Mouse (Mus musculus) midbrain, embryonic 10.5 days (tissue): ENCODE data around the gene Bag1. TPM values are rescaled to one million over a fixed set of nuclear protein-coding genes. Genes with fewer than 3 reads are reported as not detected.
A peak's percentile ranks its signal among the peaks of the same experiment; 100 is the strongest.
"Not testable (repeated sequence)": the region's sequence is repeated elsewhere in the genome, so short reads cannot be mapped to it uniquely, and the experiment has no call there.

ENCODE experiments used
- DNase-seq: peaks from one replicate; pipeline ENCODE4 v3.0.0-alpha.2; 2017; ENCODE audit warnings: low spot score
- H3K27ac ChIP-seq: fragments of 300-500 bp; sonication (generic); replicated peaks from 2 replicates; pipeline ENCODE4 v1.5.1; 2016; ENCODE audit warnings: mild to moderate bottlenecking
- H3K27me3 ChIP-seq: fragments of 300-500 bp; sonication (generic); 2 replicates; pipeline ENCODE4 v1.6.1; 2016; ENCODE audit warnings: low read depth, mild to moderate bottlenecking; ENCODE audit not compliant: poor library complexity, severe bottlenecking
- H3K36me3 ChIP-seq: fragments of 300-500 bp; sonication (generic); 2 replicates; pipeline ENCODE4 v1.6.1; 2016; ENCODE audit warnings: mild to moderate bottlenecking, moderate library complexity
- H3K4me1 ChIP-seq: fragments of 300-500 bp; sonication (generic); 2 replicates; pipeline ENCODE4 v1.6.1; 2016
- H3K4me3 ChIP-seq: fragments of 300-500 bp; sonication (generic); 2 replicates; pipeline ENCODE4 v1.5.1; 2016; ENCODE audit warnings: mild to moderate bottlenecking, moderate library complexity
- H3K9me3 ChIP-seq: fragments of 300-500 bp; sonication (generic); replicated peaks from 2 replicates; pipeline ENCODE4 v1.6.1; 2016; ENCODE audit warnings: mild to moderate bottlenecking
- WGBS: fragments of 180-500 bp; shearing (Covaris S2); methylation state at CpG from one replicate; pipeline ENCODE4 v1.1.7; 2016; 5-methylcytosine and 5-hydroxymethylcytosine counted together
- polyA plus RNA-seq: library from polyadenylated mRNA; unstranded; fragments of >200 nt; fragmentation: Nextera tagmentation; extraction: Ambion mirVana; gene quantifications from 2 replicates; pipeline ENCODE4 v1.2.1, GENCODE M21; 2016

Gene Bag1
- polyA plus RNA-seq, 1 experiment from 2014 or later: 193 TPM

DNA sequence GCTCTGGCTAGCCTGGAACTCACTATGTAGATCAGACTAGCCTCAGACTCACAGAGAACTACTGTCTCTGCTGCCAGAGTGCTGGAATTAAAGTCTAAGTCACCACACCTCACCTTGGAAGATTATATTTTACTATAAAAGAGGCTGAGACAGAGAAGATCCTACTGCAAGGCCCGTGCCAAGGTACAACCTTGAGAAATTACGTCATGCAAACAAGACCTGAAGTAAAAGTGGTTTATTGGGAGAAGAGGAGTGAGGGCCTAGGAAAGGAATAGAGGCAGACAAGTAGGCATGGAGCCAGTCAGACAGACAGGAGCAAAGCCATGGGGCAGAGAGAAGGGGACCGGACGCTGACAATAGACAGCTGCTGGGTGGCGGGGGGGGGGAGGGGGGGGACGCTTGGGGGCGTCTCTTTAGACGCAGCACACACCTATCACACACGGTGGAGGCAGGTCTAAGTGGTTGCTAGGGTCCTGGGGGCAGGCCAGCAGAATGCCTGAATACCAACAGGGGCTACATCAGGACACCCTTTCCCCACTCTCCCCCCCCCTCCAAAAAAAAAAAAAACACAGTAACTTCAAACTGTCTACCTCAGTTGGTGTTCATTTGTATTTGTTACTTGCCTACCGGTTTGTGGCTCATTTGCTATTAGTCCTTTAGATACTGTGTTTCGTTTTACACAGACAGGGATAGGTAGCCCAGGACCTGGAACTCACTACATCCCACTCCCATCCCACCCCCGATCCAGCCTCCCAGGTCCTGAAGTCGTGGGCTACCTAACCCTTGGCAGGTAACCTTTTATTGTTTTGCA, 21.9 kb upstream of the Bag1 start:
- Histone ChIP-seq H3K4me3 (peak overlapping the region; percentile 75), H3K27me3 (no peaks in the 10 kb centered on the region), H3K36me3 (peaks cover 30% of the 10 kb centered on the region), H3K27ac (peak overlapping the region; percentile 92), H3K4me1 (peaks cover 22% of the 10 kb centered on the region), H3K9me3 (no peaks in the 10 kb centered on the region)
- 16% methylated on average over 11 of the region's 13 CpGs for WGBS
- no peak for DNase-seq

DNA sequence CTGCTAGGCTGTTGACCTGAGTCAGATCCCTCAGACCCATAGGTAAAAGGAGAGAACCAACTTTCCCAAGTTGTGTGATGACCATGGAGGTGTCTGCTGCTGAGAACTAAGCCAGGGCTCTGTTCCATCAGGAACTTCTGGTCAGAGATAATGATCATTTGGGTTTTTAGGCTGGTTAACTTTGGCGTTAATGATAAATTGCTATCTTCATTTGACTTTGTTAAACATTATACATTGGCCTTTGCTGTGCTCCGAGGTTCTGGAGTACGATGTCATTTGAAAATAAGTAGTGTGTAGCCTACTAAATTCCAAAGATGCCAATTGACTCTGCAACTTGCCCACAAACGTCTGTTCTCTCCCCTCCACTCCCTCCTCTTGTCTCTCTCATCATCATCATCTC, 21.1 kb upstream of the Bag1 start:
- H3K36me3 ChIP-seq: peaks cover 38% of the 10 kb centered on the region
- no peak for DNase-seq
- no peak overlapping the region for H3K27ac ChIP-seq
- H3K27me3 ChIP-seq: no peaks in the 10 kb centered on the region
- no peak overlapping the region for H3K4me3 ChIP-seq
- H3K9me3 ChIP-seq: no peaks in the 10 kb centered on the region
- WGBS: 80% methylated on average over 4 of the region's 4 CpGs
- H3K4me1 ChIP-seq: peaks cover 22% of the 10 kb centered on the region

DNA sequence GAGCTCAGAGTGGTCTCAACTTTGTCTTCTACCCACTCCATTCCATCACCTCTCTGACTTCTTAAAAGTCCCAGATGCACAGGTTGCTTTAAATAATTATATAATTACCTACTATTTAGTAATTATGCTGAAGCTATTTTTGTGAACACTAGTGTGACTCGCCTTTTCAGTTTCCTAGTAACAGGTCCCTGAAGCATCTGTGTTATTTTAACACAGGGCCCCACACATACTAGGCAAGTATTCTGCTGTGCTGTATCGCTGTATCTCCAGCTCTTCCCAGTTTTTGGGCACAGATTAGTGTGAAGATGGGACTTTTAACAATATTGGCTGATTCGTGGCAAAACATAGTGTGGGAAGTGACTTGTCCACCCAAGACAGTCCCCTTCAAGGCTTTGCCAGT, 15.4 kb upstream of the Bag1 start:
- H3K4me3 ChIP-seq: no peak overlapping the region
- H3K4me1 ChIP-seq: no peaks in the 10 kb centered on the region
- DNase-seq: no peak
- no peaks in the 10 kb centered on the region for H3K9me3 ChIP-seq
- peaks cover 94% of the 10 kb centered on the region for H3K36me3 ChIP-seq
- H3K27ac ChIP-seq: no peak overlapping the region
- H3K27me3 ChIP-seq: no peaks in the 10 kb centered on the region
- 86% methylated on average over 3 of the region's 3 CpGs for WGBS

DNA sequence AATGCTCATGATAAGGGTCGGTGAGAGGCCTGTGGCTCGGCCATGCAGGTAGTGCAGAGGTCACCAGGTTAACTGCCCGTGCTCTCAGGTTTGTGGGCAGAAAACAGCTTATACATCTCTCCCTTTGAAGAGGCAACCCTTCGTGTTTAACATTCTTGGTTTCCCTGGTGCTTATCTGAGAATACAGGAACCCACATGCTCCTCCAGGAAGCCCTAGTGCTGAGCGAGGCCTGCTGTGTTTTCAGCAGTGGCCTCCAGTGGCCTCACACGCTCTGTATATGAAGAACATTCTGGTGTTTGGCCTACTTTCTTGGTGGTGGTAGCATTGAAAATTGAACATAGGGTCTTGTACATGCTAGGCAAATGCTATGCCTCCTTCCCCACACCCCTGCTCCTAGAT, 7.8 kb upstream of the Bag1 start:
- no peaks in the 10 kb centered on the region for H3K27me3 ChIP-seq
- peaks cover 95% of the 10 kb centered on the region for H3K36me3 ChIP-seq
- H3K9me3 ChIP-seq: no peaks in the 10 kb centered on the region
- 95% methylated on average over 6 of the region's 6 CpGs for WGBS
- DNase-seq: no peak
- no peak overlapping the region for H3K4me3 ChIP-seq
- no peaks in the 10 kb centered on the region for H3K4me1 ChIP-seq
- H3K27ac ChIP-seq: no peak overlapping the region

DNA sequence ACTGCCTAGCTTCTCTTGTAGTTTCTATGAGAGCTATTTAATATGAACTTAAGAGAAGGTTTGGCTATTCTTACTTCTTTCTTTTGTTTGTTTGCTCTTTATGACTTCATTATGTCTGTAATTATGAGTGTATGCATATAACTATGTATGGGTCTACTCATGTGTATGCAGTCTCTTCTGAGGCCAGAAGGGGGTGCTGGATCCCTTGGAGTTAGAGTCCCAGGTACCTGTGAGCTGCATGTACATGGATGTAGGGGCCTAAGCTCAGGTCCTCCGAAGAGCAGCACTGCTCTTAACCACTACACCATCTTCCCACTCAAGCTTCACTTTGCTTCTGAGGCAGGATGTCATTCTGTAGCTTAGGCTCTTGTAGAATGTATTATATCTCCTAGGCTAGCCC, 5.4 kb upstream of the Bag1 start:
- H3K36me3 ChIP-seq: peaks cover 82% of the 10 kb centered on the region
- WGBS: 85% methylated on average over 1 of the region's 1 CpGs
- no peak overlapping the region for H3K4me3 ChIP-seq
- H3K27ac ChIP-seq: no peak overlapping the region
- H3K9me3 ChIP-seq: no peaks in the 10 kb centered on the region
- peaks cover 9% of the 10 kb centered on the region for H3K4me1 ChIP-seq
- no peaks in the 10 kb centered on the region for H3K27me3 ChIP-seq
- no peak for DNase-seq

DNA sequence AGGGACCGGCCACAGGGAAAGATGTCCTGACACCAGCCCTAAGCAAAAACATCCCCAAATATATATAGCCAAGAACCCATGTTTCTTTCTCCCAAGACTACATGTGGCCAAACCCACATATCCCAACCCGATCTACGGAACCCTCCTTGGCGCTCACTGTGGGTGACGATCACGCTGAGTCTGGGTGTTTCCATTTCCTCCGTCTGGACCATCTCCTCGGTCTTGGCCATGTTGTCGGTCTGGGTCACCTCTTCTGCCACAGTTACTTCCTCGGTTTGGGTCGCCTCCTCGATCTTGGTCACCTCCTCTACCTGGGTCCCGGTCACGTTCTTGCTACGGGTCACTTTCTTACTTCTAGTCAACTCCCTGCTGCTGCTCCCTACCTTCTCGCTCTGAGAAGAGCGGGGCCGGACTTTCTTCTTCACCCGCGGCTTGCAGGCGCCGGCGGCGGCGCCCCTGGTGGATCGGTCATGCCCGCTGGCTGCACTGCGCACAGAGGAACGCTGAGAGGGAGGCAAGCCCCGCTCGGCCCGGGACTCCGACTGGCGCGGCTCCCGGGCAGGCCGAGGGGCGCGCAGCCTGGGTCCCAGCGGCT, 432 bp downstream of the Bag1 start:
- Histone ChIP-seq H3K36me3 (peaks cover 61% of the 10 kb centered on the region), H3K4me1 (peaks cover 24% of the 10 kb centered on the region)
- no peak for DNase-seq

DNA sequence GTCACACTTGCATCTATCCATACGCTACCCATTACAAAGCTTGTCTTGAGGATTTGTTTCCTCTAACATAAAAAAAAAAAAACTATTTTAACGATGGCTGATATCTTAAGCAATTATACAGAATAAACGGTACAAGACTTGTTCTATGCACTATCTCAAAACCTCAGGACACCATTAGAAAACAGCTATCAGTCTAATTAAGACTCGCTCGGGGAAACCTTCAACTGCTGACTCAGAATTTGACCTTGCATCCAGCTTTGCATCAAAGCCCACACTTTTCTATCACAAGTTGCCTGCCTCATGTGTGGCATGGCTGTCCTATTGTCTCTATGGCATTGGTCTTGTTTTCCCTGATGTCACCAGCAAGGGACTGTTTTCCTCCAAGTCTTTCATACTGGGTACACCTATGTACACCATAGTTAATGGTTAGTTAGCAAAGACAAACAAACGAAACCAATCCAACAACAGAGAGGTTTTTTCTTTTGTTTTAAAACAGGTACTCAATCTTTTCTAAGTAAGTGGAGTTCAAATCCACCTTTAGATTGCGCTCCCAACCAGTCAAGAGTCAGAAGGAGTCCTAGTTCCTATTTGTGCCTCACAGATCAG, 1.5 kb downstream of the Bag1 start:
- no peak overlapping the region for H3K27ac ChIP-seq
- H3K9me3 ChIP-seq: no peaks in the 10 kb centered on the region
- H3K4me1 ChIP-seq: peaks cover 24% of the 10 kb centered on the region
- H3K27me3 ChIP-seq: no peaks in the 10 kb centered on the region
- 92% methylated on average over 7 of the region's 7 CpGs for WGBS
- no peak for DNase-seq
- H3K4me3 ChIP-seq: peak overlapping the region; percentile 86
- peaks cover 62% of the 10 kb centered on the region for H3K36me3 ChIP-seq

More for the DNA sequence above, 432 bp downstream of the Bag1 start:
- Histone ChIP-seq H3K4me3 (peak overlapping the region; percentile 86), H3K27ac (peak overlapping the region; percentile 91), H3K9me3 (no peaks in the 10 kb centered on the region), H3K27me3 (no peaks in the 10 kb centered on the region)
- under 1% methylated on average over 40 of the region's 40 CpGs for WGBS

DNA sequence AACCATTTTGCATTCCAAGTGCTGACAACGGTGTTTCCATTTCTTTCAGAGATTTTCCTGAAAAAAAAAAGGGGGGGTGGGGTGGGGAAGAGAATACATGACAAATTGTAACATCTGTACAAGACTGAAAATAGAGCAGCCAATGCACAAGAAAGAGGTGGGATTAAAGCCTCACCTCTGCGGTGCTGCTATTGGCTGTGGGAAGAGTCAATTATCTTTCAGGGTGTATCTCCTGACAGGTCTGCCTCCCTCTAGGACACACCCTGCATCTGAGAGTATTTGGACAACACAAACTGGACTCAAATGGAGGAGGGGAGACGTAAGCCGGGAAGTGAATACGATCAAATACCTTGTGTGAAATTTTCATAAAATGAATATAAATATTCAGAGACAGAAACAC, 4.4 kb downstream of the Bag1 start:
- no peak overlapping the region for H3K27ac ChIP-seq
- no peaks in the 10 kb centered on the region for H3K27me3 ChIP-seq
- 95% methylated on average over 5 of the region's 5 CpGs for WGBS
- H3K9me3 ChIP-seq: peaks cover 12% of the 10 kb centered on the region
- H3K4me3 ChIP-seq: no peak overlapping the region
- H3K36me3 ChIP-seq: peaks cover 75% of the 10 kb centered on the region
- DNase-seq: no peak
- peaks cover 15% of the 10 kb centered on the region for H3K4me1 ChIP-seq

DNA sequence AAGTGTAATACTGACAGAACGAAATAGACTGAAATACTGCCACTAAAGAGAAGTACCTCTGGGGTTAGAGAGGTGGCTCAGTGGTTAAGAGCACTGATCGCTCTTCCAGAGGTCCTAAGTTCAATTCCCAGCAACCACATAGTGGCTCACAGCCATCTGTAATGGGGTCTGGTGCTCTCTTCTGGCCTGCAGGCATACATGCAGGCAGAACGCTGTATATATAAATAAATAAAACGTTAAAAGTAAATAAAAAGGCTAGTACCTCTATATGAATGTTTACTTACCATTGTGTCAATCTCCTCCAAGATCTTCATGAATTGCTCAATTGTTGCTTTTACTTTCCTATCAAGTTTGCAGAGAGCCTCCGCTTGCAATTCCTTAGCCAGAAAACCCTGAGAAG, 9.3 kb downstream of the Bag1 start:
- DNase-seq: no peak
- peaks cover 98% of the 10 kb centered on the region for H3K36me3 ChIP-seq
- no peak overlapping the region for H3K4me3 ChIP-seq
- WGBS: 91% methylated on average over 5 of the region's 5 CpGs
- no peak overlapping the region for H3K27ac ChIP-seq
- H3K4me1 ChIP-seq: no peaks in the 10 kb centered on the region
- peaks cover 12% of the 10 kb centered on the region for H3K9me3 ChIP-seq
- H3K27me3 ChIP-seq: no peaks in the 10 kb centered on the region

DNA sequence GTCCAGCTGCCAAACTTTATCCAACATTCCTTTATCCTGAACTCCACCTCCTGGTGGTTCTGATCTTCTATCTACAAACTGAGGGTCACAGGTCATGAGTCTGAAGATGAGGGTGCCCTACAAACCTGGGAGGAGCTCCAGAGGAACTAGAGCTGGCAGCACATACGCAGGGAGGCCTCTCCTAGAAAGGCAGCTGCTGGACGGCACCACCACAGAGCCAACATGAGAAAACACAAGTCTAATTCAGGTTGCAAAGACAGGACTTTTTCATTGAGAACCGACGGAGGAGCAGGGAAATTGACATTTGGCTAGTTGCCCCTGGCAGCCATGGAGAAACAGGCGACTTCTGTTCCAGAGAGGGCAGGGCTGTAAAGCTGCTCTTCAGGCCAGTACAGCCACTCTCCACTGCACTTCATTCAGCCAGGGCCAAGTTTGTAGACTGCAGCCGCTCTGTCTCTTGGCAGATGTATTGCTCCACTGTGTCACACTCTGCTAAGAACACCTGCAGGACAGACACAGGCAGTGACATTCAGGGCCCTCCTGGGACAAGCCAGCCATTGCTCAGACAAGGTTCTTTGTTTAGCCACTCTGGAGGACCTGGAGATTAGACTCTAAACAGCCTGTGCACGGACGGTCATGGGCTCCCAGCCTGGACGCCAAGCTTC, 11.8 kb downstream of the Bag1 start:
- H3K36me3 ChIP-seq: peaks cover 95% of the 10 kb centered on the region
- DNase-seq: no peak
- no peaks in the 10 kb centered on the region for H3K4me1 ChIP-seq
- 90% methylated on average over 9 of the region's 9 CpGs for WGBS
- H3K4me3 ChIP-seq: no peak overlapping the region
- H3K9me3 ChIP-seq: peaks cover 12% of the 10 kb centered on the region
- H3K27me3 ChIP-seq: no peaks in the 10 kb centered on the region
- H3K27ac ChIP-seq: no peak overlapping the region

DNA sequence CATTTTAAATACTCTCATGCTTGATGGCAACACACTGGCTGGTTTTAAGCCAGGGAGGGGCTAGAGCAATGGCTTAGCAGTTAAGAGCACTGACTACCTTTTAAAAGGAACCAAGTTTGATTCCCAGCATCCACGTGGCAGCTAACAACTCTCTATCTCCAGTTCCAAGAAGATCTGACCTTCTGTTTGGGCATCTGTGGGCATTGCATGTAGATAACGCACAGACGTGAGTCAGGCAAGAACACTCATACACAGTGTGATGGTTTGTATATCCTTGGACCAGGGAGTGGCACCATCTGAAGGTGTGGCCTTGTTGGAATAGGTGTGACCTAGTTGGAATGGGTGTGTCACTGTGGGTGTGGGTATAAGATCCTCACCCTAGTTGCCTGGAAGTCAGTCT, 13.7 kb downstream of the Bag1 start:
- H3K27ac ChIP-seq, H3K9me3 ChIP-seq, DNase-seq, H3K4me3 ChIP-seq, H3K27me3 ChIP-seq, H3K4me1 ChIP-seq: not testable (repeated sequence)
- 96% methylated on average over 3 of the region's 3 CpGs for WGBS
- H3K36me3 ChIP-seq: peaks cover 76% of the 10 kb centered on the region

DNA sequence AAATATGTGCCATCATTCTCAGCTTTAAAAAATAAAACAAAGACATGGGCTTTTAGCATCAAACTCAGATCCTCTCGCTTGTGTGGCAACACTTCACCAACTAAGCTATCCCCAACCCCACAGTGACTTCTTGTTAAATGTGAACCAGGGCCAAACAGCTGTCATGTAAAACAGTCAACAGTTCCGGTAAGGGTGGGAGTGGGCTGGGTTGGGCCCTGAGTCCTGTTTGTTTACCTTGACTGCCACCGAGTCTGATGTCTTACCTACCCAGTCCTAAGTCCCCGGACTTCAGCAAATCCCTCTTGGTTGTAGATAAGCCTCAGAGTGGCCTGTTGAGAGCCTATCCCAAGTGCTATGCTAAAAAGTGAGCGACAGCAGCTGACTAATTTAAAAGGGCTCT, 14.4 kb downstream of the Bag1 start:
- no peaks in the 10 kb centered on the region for H3K27me3 ChIP-seq
- DNase-seq: no peak
- no peaks in the 10 kb centered on the region for H3K9me3 ChIP-seq
- H3K36me3 ChIP-seq: peaks cover 69% of the 10 kb centered on the region
- WGBS: 96% methylated on average over 5 of the region's 5 CpGs
- H3K4me3 ChIP-seq: no peak overlapping the region
- H3K4me1 ChIP-seq: no peaks in the 10 kb centered on the region
- no peak overlapping the region for H3K27ac ChIP-seq

DNA sequence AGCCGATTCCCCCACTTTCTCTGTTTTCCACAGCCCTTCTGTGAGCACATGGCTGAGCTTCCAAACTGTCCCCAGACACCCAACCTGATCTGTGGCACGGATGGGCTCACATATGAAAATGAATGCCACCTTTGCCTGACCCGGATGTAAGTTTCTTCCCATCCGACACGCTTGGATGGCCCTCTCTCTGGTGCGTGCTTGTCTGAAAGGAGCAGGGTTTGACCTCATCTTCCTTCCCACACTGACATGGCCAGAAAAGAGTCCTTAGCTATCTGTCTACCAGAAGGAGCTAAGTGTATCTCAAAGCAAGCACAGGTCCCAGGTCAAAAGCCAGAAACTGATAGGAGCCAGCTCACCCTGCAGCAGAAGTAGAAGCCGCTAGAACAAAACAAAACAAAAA, 19.0 kb downstream of the Bag1 start:
- no peak overlapping the region for H3K27ac ChIP-seq
- WGBS: 81% methylated on average over 7 of the region's 7 CpGs
- no peaks in the 10 kb centered on the region for H3K27me3 ChIP-seq
- H3K4me1 ChIP-seq: peaks cover 5% of the 10 kb centered on the region
- DNase-seq: no peak
- no peak overlapping the region for H3K4me3 ChIP-seq
- H3K9me3 ChIP-seq: no peaks in the 10 kb centered on the region
- peaks cover 25% of the 10 kb centered on the region for H3K36me3 ChIP-seq
